Mouse (Mus musculus) thymus, postnatal 36 days (tissue): Measurements from ENCODE around the gene Nos1.

Source experiments
- DNase-seq, 2 experiments: peaks; one replicate each; pipeline ENCODE4 v3.0.0; 2022; ENCODE audit warnings: mixed read lengths in 2 of 2

Nos1 gene

GRCm38 (mm10) chr5:117899361-117899760 lies 118.5 kb downstream of the Nos1 start:
- no peak for DNase-seq

GRCm38 (mm10) chr5:117900921-117901705 lies 120.3 kb downstream of the Nos1 start:
- DNase-seq, result no peak

DNA sequence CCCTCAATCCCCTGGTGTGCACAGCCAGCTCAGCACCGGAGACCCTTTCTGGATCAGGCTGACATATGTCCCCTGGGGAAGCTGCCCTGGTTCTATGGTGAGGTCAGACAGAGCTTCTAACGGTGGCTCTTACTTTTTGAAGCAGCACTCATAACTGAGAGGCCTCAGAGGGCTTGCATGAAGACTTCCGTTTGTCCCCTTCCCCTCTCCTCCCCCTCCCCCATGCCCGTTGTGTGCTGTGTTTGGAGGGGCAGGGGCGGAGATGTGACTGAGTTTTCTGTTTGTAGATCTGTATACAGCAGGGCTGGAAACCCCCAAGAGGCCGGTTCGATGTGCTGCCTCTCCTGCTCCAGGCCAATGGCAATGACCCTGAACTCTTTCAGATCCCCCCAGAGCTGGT lies 122.7 kb downstream of the Nos1 start:
- no peak for DNase-seq

GRCm38 (mm10) chr5:117905728-117906127 lies 124.9 kb downstream of the Nos1 start:
- no peak for DNase-seq

DNA sequence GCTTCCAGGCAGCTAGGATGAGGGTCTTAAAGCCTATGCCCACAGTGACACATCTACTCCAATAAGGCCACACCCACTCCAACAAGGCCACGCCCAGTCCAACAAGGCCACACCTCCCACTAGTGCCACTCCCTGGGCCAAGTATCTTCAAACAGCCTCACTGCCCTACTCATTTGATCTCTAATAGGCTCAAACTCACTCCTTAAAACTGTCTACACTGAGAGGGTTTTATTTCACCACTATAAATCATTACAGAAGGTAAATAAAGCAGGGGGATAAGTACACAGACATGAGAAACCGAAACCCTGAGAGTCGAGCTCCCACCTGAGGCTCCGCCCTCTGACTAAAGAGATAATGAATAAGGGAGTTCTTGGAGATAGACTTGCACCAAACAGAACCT lies 128.7 kb downstream of the Nos1 start:
- no peak for DNase-seq

DNA sequence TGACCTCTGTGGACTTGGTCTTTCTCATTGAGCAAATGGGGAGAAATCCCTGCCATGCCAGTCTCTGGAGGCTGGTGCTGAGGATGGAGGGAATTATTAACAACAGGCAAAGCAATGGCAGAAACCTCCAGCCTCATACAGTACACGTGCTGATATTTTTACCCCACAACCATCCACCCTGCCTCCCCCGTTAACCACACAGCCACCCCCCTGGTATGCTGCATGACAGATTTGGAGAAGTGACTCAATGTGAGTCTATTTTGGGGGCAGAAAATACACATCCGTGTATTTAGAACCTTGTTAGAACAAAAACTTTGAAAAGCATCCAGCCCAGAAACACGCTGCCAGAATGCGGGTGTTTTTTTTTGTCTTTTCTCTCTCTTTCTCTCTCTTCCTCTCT lies 135.5 kb downstream of the Nos1 start:
- DNase-seq, result no peak

GRCm38 (mm10) chr5:117916906-117917305 lies 136.1 kb downstream of the Nos1 start:
- DNase-seq, result no peak

DNA sequence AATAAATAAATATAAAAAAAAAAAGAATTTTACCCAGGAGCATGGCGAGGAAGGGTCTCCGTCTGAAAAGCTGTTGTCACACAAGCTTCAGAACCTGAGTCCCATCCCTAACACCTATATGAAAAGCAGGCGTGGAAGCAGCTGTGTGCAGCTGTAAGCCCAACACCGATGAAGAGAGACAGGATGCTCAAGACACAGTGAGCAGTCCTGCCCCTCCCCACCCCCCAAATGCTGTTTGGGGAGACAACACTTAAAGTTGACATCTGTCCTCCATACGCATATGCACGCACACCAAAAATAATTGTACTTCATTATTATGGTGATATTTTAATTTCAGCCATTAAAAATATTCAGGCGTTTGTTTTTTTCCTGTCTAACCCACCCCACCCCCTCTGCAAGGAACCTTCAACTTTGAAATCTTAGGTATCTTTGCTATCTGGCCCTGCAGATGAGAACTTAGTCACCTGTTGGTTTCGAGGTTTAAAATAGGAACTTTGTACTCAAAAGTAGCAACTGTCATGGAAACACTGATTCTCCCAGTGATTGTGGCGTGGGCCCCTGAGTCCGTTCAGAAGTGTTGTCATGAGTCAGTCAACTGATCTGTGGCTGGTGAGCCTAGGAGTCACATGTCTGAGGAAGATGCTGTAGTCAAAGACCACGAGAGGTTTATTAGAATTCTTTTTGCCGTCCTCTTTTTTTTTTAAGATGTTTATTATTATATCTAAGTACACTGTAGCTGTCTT lies 141.1 kb downstream of the Nos1 start:
- DNase-seq, result no peak

- no peak for DNase-seq
These were observed 142.9 kb downstream of the Nos1 start for GRCm38 (mm10) chr5:117923688-117924087.

GRCm38 (mm10) chr5:117928553-117928952 lies 147.7 kb downstream of the Nos1 start:
- DNase-seq, result no peak

- DNase-seq, result no peak
These were observed 151.4 kb downstream of the Nos1 start for GRCm38 (mm10) chr5:117932222-117932621.

GRCm38 (mm10) chr5:117932862-117933261 lies 152.0 kb downstream of the Nos1 start:
- DNase-seq, result peak; percentile 58 to 73

GRCm38 (mm10) chr5:117936346-117936745 lies 155.5 kb downstream of the Nos1 start:
- no peak for DNase-seq

DNA sequence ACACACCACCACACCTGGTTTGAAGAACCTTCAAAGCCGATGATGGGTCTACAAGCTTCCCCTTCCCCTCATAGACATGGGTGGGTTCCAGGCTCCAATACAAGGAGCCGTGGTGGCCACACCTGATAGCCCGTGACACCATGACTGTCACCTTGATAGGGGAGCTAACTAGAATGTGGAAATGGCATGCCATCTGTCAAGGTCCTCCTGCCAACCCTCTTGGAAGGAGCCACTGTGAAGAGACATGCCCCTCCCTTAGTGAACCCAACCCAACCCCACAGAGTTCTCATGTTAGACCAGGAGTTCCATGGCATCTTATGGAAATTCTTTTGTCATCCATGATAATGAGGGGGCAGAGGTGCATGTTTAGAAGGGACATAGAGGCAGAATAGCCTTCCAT lies 156.4 kb downstream of the Nos1 start:
- no peak for DNase-seq

- DNase-seq, result peak; percentile 53 to 71
These were observed 157.3 kb downstream of the Nos1 start for GRCm38 (mm10) chr5:117938182-117938581.

DNA sequence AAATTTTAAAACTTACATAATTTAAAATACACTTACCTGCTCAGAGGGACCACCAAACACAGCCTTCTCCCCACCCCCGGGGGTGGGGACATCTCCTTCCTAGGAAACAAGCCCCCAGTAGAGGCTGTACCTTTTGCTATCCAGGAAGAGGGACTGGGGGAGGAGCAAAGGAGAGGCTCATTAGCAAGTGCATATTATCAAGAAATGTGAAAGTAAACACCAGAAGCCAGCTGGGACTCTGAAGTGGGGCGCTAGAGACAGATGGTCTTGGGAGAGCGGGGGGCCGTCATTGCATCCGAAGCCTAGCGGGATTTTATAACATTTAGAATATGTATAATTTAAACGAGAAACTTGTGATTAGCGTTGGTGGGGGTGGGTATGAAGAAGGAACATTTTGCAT lies 158.6 kb downstream of the Nos1 start:
- DNase-seq, result no peak

- no peak for DNase-seq
These were observed 160.7 kb downstream of the Nos1 start for GRCm38 (mm10) chr5:117941552-117941951.

GRCm38 (mm10) chr5:117946605-117947004 lies 165.8 kb downstream of the Nos1 start:
- DNase-seq, result peak; percentile 34 to 43

- DNase-seq, result no peak
These were observed 168.6 kb downstream of the Nos1 start for GRCm38 (mm10) chr5:117949393-117949792.

- peak; percentile 19 to 27 for DNase-seq
These were observed 173.1 kb downstream of the Nos1 start for GRCm38 (mm10) chr5:117953893-117954292.

GRCm38 (mm10) chr5:117954429-117954828 lies 173.6 kb downstream of the Nos1 start:
- peak in 1 of 2 experiments; percentile 15 for DNase-seq

DNA sequence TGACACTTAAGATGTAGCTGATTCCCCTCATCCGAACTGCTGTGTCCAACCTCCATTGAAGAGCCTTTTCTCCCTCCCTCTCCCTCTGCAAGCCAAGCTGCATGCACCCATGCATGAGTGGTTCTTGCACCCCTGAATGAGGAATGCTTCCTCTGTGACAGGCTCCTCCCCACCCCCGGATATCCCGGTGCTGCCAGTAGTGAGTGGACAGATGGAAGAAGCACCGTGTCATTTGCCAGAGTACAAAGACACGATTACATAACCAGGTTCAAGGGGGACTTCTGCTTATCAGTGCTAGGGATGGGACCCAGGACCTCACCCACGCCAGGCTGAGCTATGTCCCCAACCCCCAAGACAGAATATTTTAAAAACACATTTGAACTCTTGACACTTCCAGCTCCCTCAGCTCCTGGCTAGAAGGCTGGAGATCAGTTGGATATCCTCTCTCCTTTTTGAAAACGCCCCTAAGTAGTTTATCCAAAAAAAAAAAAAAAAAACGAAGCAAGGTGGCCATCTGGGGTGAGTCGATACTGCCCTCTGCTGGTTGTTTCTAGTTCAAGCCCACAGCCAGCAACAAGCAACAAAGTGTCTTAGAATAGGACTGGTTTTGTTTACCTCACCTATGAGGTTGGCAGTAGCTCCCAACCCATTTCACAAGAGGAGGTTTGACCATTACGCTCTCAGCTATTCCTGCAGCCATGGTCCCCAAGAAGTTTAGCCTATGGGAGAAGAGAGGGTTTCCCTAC lies 175.0 kb downstream of the Nos1 start:
- peak; percentile 23 to 26 for DNase-seq

GRCm38 (mm10) chr5:117964750-117965149 lies 183.9 kb downstream of the Nos1 start:
- DNase-seq, result no peak
